Mouse (Mus musculus): ENCODE measurements around the gene Ceacam12.
"Not testable (repeated sequence)": the region's sequence is repeated elsewhere in the genome, so short reads cannot be mapped to it uniquely, and the experiment has no call there.

DNA sequence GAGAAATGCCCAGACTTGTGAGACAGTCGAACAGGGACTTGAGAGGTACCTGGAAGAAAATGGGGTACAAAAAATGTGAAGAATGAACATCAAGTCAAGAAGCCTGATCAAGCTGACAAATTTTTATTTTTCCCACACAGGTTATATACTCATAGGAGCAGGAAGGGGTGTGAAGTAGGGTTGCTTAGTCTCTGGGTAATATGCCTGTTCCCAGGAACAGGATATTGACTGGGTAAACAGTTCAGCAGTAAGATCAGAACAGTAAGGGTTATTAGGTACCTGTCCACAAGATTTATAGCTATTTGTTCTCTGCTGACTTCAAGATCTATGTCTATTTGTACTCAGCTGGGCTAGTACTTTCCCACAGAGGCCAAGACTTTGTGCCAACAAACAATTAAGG, 8.1 kb downstream of the Ceacam12 start:
- TF ChIP-seq CEBPB (IDR thresholded peaks at IDR 0.05; ENCODE audit: insufficient read depth, poor library complexity, severe bottlenecking); POLR2A (IDR thresholded peaks at IDR 0.05; ENCODE audit: insufficient read length, low read depth); MAX (IDR thresholded peaks at IDR 0.05; ENCODE audit: low read depth); TCF12 (IDR thresholded peaks at IDR 0.05; ENCODE audit: insufficient read depth, poor library complexity, severe bottlenecking); POLR2AphosphoS2 (IDR thresholded peaks at IDR 0.05; ENCODE audit: insufficient read length, low read depth): not testable (repeated sequence)
